Mouse (Mus musculus) central nervous system, embryonic 18 days (tissue): ENCODE results near the gene Cyp2a5. TPM values are rescaled to one million over a fixed set of nuclear protein-coding genes. Genes with fewer than 3 reads are reported as not detected.

Experiments used
- polyA plus RNA-seq: library from polyadenylated mRNA; depleted of rRNA; stranded (reverse); fragments of >200 nt; gene quantifications from 2 replicates; pipeline ENCODE4 v1.2.3, GENCODE M21; 2012; rRNA removed

Cyp2a5 gene
- polyA plus RNA-seq, result 0.48 TPM in 2 replicates

GRCm38 (mm10) chr7:26835059-26835458, at the start of gene Cyp2a5:
TSS of gene Cyp2a5 (plus strand) at chr7:26835305.

GRCm38 (mm10) chr7:26808592-26808991, 26.5 kb upstream of the Cyp2a5 start, which contains the start of gene Cyp2g1:
TSS of gene Cyp2g1 (plus strand) at chr7:26808892.

Other genes starting within 250 kb of the Cyp2a5 start
- gene Vmn1r185, start 216.8 kb upstream of the Cyp2a5 start, polyA plus RNA-seq, result not detected in 2 replicates
- gene Cyp2b23, start 148.9 kb upstream of the Cyp2a5 start, polyA plus RNA-seq, result 0.05 TPM in 1 of 2 replicates, not detected in the other
- not detected in 2 replicates for gene Cyp2b19, start 78.2 kb upstream of the Cyp2a5 start, polyA plus RNA-seq
- gene Cyp2g1, start 26.4 kb upstream of the Cyp2a5 start, polyA plus RNA-seq, result 0.04 TPM in 1 of 2 replicates, not detected in the other
- not detected in 2 replicates for gene Cyp2a22, start 104.1 kb downstream of the Cyp2a5 start, polyA plus RNA-seq
- not detected in 2 replicates for gene Cyp2a12, start 193.8 kb downstream of the Cyp2a5 start, polyA plus RNA-seq